ENCODE assay signal across 8 mouse cellular contexts in genomic region chr16:94038272-94038985, GRCm38 (mm10). TPM values are rescaled to one million over a fixed set of nuclear protein-coding genes. Genes with fewer than 3 reads are reported as not detected.
DNase-seq lines count a peak whose midpoint lies in the region; ATAC-seq and TF ChIP-seq lines count a peak whose summit lies in the region.

No protein-coding gene starts in this region.

- peak overlapping the region; percentile 35; the same call in 1 of the 2 replicates for H3K4me3 ChIP-seq in E14TG2a.4 (replicated peaks; ENCODE audit: low read length)
- H3K4me3 ChIP-seq in kidney, embryonic 15.5 days (replicated peaks): no peak overlapping the region
- H3K4me3 ChIP-seq in liver, embryonic 13.5 days (replicated peaks): no peak overlapping the region

- H3K27me3 ChIP-seq in E14TG2a.4 (ENCODE audit: insufficient read depth, low read length): no peaks in the 10 kb centered on the region
- H3K27me3 ChIP-seq in kidney, embryonic 15.5 days: peaks cover 26% of the 10 kb centered on the region
- peaks cover 29% of the 10 kb centered on the region for H3K27me3 ChIP-seq in liver, embryonic 13.5 days

- H3K9me3 ChIP-seq in E14TG2a.4 (ENCODE audit: low read length): peaks cover 4% of the 10 kb centered on the region; the same call in 1 of the 2 replicates
- H3K9me3 ChIP-seq in kidney, embryonic 15.5 days (replicated peaks): no peaks in the 10 kb centered on the region
- no peaks in the 10 kb centered on the region for H3K9me3 ChIP-seq in liver, embryonic 13.5 days (replicated peaks)

- no peaks in the 10 kb centered on the region for H3K36me3 ChIP-seq in E14TG2a.4 (ENCODE audit: insufficient read depth, low read length)
- no peaks in the 10 kb centered on the region for H3K36me3 ChIP-seq in kidney, embryonic 15.5 days
- no peaks in the 10 kb centered on the region for H3K36me3 ChIP-seq in liver, embryonic 13.5 days

- ATAC-seq in kidney, embryonic 15.5 days (replicated peaks; ENCODE audit: low FRiP score): peak; percentile 53; the same call in 1 of the 2 replicates
- ATAC-seq in liver, embryonic 13.5 days (ENCODE audit: low read depth): no peak

- no peak overlapping the region for H3K27ac ChIP-seq in kidney, embryonic 15.5 days
- no peak overlapping the region for H3K27ac ChIP-seq in liver, embryonic 13.5 days

- H3K9ac ChIP-seq in kidney, embryonic 15.5 days: no peak overlapping the region
- no peak overlapping the region for H3K9ac ChIP-seq in liver, embryonic 13.5 days

- DNase-seq in 416B (ENCODE audit: low read depth): peak; percentile 53
- DNase-seq in cerebellum, adult 11-12 months: peak; percentile 25
- DNase-seq in frontal cortex, adult 2 months (ENCODE audit: extremely low spot score in 1 of 2, low spot score in 1 of 2): peak; percentile 13 to 80
- DNase-seq in liver, embryonic 13.5 days: peak; percentile 8
- peak; percentile 60 for DNase-seq in right cerebral cortex, postnatal 14 days
- no peak for DNase-seq in Muller cell, postnatal 12 days (ENCODE audit: inconsistent ontology term)

- peaks cover 28% of the 10 kb centered on the region for H3K4me1 ChIP-seq in E14TG2a.4 (replicated peaks; ENCODE audit: low read depth, low read length)
- peaks cover 14% of the 10 kb centered on the region for H3K4me1 ChIP-seq in kidney, embryonic 15.5 days
- H3K4me1 ChIP-seq in liver, embryonic 13.5 days (replicated peaks): no peaks in the 10 kb centered on the region

- WGBS in kidney, embryonic 15.5 days: 65% methylated on average over 12 of the region's 12 CpGs
- 52% methylated on average over 12 of the region's 12 CpGs for whole genome bisulfite sequencing in liver, embryonic 13.5 days (ENCODE audit: insufficient replicate concordance)

- H3K4me2 ChIP-seq in kidney, embryonic 15.5 days: no peak overlapping the region
- no peak overlapping the region for H3K4me2 ChIP-seq in liver, embryonic 13.5 days

- TF ChIP-seq CTCF in E14TG2a.4 (conservative IDR thresholded peaks at IDR 0.05; ENCODE audit: low read length): peak; percentile 66

RNA-seq across cellular contexts. Expression of gene Cldn14, which starts 29.8 kb away (rescaled TPM):
- polyA plus RNA-seq in frontal cortex, adult 2 months (2012; rRNA removed): 1.7 and 2.4 TPM in 2 replicates
- 0.21 TPM in 1 of 2 replicates, not detected in the other for polyA plus RNA-seq in kidney, embryonic 15.5 days (2015; fragmentation: Nextera tagmentation; extraction: Ambion mirVana)
- 0.91 and 0.96 TPM in 2 replicates for polyA plus RNA-seq in liver, embryonic 13.5 days (2015; fragmentation: Nextera tagmentation; extraction: Ambion mirVana)

RNA-seq across cellular contexts. Expression of gene Sim2, which starts 46.3 kb away (rescaled TPM):
- polyA plus RNA-seq in frontal cortex, adult 2 months (2012; rRNA removed): 0.11 and 0.30 TPM in 2 replicates
- polyA plus RNA-seq in kidney, embryonic 15.5 days (2015; fragmentation: Nextera tagmentation; extraction: Ambion mirVana): 2.1 and 2.5 TPM in 2 replicates
- not detected in 2 replicates for polyA plus RNA-seq in liver, embryonic 13.5 days (2015; fragmentation: Nextera tagmentation; extraction: Ambion mirVana)
